Mouse (Mus musculus) mature B cell (primary cell): ENCODE results near the gene Btn1a1.

Source experiments
- in situ Hi-C: fragments of 300-500 bp; cut with MboI; formaldehyde crosslinking; loops from 2 replicates; pipeline ENCODE4 v1.14.3; 2019

Btn1a1 gene

GRCm38 (mm10) chr13:23424052-23424380 lies 41.7 kb downstream of the Btn1a1 start:
- in situ Hi-C loops: no loop called here

DNA sequence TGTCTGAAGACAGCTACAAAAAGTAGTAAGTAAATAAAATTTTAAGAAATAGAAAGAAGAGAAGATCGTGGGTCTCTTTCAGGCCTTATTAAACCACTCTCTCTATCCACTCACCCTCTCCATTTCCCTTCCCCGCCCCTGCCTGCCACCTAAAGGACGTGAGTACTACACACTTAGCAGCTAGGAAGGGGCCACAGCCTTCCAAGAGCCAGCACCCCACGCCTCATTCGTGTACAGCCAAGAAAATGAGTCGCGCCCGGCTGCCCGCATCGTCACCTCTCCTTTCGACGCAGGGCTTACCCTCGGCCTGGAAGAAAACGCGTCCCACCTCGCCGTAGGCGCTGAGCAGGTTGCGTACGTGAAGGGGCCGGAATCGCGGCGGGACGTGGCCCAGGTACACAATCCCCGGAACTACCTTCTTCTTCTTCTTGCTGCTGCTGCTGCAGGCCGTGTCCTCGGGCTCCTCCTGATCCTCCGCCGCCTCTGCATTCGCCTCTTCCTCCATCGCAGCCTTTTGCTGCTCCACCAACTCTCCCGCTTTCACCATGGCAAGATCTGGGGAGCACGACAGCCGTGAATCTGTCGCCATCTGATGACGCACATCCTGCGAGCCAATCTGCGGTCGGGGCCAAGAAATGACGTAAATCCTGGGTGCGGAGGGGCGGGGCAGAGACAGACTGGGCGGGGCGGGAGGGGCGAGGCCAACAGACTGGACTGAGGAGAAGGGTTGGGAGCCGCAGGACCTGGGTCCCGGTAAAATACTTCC lies 42.2 kb downstream of the Btn1a1 start, which contains the start of gene Abt1:
Abt1 (minus strand) TSS at position 581 of the 766 bp plus-strand sequence.
- in situ Hi-C loops: no loop called here

DNA sequence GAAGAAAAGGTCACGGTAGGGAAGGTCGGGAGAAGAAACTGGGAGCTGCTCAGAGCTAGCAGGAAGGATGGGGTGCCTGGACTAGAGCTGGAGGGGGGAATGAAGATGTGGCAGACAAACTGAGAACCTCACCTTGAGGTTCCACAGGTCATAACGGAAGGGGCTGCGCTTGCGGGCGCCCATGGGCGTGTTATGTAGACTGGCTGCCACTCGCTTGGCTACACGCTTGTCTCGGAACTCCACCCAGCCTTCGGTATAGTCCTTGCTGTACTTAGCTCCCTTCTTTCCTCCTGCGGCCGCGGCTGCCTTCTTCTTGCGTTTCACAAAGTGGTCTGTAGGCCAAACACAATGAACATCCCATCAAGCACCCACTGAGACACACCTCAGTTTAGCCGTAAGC lies 43.4 kb downstream of the Btn1a1 start:
- in situ Hi-C loops: no loop called here

GRCm38 (mm10) chr13:23412630-23413521 lies 52.8 kb downstream of the Btn1a1 start:
- in situ Hi-C loops: no loop called here

GRCm38 (mm10) chr13:23412211-23412629 lies 53.5 kb downstream of the Btn1a1 start:
- in situ Hi-C loops: no loop called here

GRCm38 (mm10) chr13:23411311-23412210 lies 54.1 kb downstream of the Btn1a1 start:
- in situ Hi-C loops: no loop called here

- in situ Hi-C loops: no loop called here
Observed at GRCm38 (mm10) chr13:23410632-23411031, 55.1 kb downstream of the Btn1a1 start.
